Mouse (Mus musculus): ENCODE results near the gene Amy2a2. TPM values are rescaled to one million over a fixed set of nuclear protein-coding genes. Genes with fewer than 3 reads are reported as not detected.

Gene Amy2a2
- not detected in 2 replicates for polyA plus RNA-seq (2012; rRNA removed; ENCODE audit: low replicate concordance)

DNA sequence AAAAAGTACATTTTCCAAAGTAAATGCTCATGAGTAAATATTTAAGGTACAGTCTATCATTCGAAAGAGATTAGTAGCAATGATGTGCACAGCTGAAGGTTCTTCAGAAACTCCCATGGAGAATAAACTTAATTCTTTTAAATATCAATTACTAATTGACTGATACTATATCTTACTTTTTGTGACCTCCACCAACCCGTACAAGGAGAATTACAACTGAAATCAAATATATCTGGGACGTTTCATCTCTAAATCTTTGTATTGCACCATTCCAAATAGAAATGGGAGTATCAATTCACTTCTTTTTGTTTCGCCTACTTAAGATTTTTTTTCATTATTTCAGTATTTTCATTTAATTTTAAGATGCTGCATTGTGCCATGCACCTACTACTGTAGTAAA, at the start of gene Amy2a2:
Gene Amy2a2 (minus strand): TSS at position 101 of the 400 bp plus-strand sequence.

DNA sequence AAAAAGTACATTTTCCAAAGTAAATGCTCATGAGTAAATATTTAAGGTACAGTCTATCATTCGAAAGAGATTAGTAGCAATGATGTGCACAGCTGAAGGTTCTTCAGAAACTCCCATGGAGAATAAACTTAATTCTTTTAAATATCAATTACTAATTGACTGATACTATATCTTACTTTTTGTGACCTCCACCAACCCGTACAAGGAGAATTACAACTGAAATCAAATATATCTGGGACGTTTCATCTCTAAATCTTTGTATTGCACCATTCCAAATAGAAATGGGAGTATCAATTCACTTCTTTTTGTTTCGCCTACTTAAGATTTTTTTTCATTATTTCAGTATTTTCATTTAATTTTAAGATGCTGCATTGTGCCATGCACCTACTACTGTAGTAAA, 32.5 kb downstream of the Amy2a2 start, which contains the start of gene Amy2a3:
Gene Amy2a3 (minus strand): TSS at position 101 of the 400 bp plus-strand sequence.

Other genes starting within 250 kb of the Amy2a2 start
- gene Amy2a5, start 97.8 kb downstream of the Amy2a2 start, polyA plus RNA-seq (2012; rRNA removed; ENCODE audit: low replicate concordance) = 0.05 and 0.30 TPM in 2 replicates
- not detected in 2 replicates for gene Amy2a4, start 65.2 kb downstream of the Amy2a2 start, polyA plus RNA-seq (2012; rRNA removed; ENCODE audit: low replicate concordance)
- not detected in 2 replicates for gene Amy2a3, start 32.6 kb downstream of the Amy2a2 start, polyA plus RNA-seq (2012; rRNA removed; ENCODE audit: low replicate concordance)
- gene Amy2a1, start 175.8 kb upstream of the Amy2a2 start, polyA plus RNA-seq (2012; rRNA removed; ENCODE audit: low replicate concordance) = not detected in 2 replicates